In genomic region chr1:192784374-192784773, GRCm38 (mm10) we compare ENCODE assay signal across 8 mouse cellular contexts. TPM values are rescaled to one million over a fixed set of nuclear protein-coding genes. Genes with fewer than 3 reads are reported as not detected.
DNase-seq lines count a peak whose midpoint lies in the region; ATAC-seq and TF ChIP-seq lines count a peak whose summit lies in the region.

No protein-coding gene starts in this region.

- peak; percentile 37 to 74 for DNase-seq in adrenal gland, adult (ENCODE audit: inconsistent age in 2 of 2, low spot score in 1 of 2)
- DNase-seq in adrenal gland, postnatal 4 days (ENCODE audit: low spot score in 2 of 2) = no peak
- peak; percentile 35 for DNase-seq in adrenal gland, postnatal 25 days
- peak; percentile 63 for DNase-seq in left cerebral cortex, postnatal 4 days
- peak; percentile 56 for DNase-seq in stomach, postnatal 0 days (ENCODE audit: low spot score)

- no peak for TF ChIP-seq EP300 in stomach, postnatal 0 days (optimal IDR thresholded peaks at IDR 0.05)

- H3K4me3 ChIP-seq in forebrain, embryonic 16.5 days (replicated peaks; ENCODE audit: low read length) = no peak overlapping the region
- H3K4me3 ChIP-seq in intestine, embryonic 15.5 days (replicated peaks) = no peak overlapping the region
- no peak overlapping the region for H3K4me3 ChIP-seq in midbrain, embryonic 13.5 days (replicated peaks)
- H3K4me3 ChIP-seq in stomach, postnatal 0 days (ENCODE audit: low read depth, low read length) = no peak overlapping the region

- H3K27me3 ChIP-seq in forebrain, embryonic 16.5 days (replicated peaks; ENCODE audit: control insufficient read depth, insufficient read depth, low read length) = no peaks in the 10 kb centered on the region
- no peaks in the 10 kb centered on the region for H3K27me3 ChIP-seq in intestine, embryonic 15.5 days (replicated peaks)
- no peaks in the 10 kb centered on the region for H3K27me3 ChIP-seq in midbrain, embryonic 13.5 days
- H3K27me3 ChIP-seq in stomach, postnatal 0 days (ENCODE audit: control insufficient read depth, insufficient read depth, low read length) = no peaks in the 10 kb centered on the region

- peaks cover 8% of the 10 kb centered on the region for H3K4me1 ChIP-seq in forebrain, embryonic 16.5 days (replicated peaks; ENCODE audit: control insufficient read depth, insufficient read depth, low read length)
- H3K4me1 ChIP-seq in intestine, embryonic 15.5 days (replicated peaks) = peaks cover 8% of the 10 kb centered on the region; the same call in 1 of the 2 replicates
- H3K4me1 ChIP-seq in midbrain, embryonic 13.5 days (replicated peaks) = peaks cover 15% of the 10 kb centered on the region
- H3K4me1 ChIP-seq in stomach, postnatal 0 days (replicated peaks; ENCODE audit: control insufficient read depth, insufficient read depth) = 0 out of 2 replicates have a peak, but pooled peaks cover 2% of the 10 kb centered on the region

- H3K9me3 ChIP-seq in forebrain, embryonic 16.5 days (ENCODE audit: control insufficient read depth, low read length) = no peaks in the 10 kb centered on the region
- no peaks in the 10 kb centered on the region for H3K9me3 ChIP-seq in intestine, embryonic 15.5 days
- H3K9me3 ChIP-seq in midbrain, embryonic 13.5 days = no peaks in the 10 kb centered on the region
- no peaks in the 10 kb centered on the region for H3K9me3 ChIP-seq in stomach, postnatal 0 days (ENCODE audit: control insufficient read depth, low read length)

- peak; percentile 68 for ATAC-seq in forebrain, embryonic 16.5 days
- ATAC-seq in intestine, embryonic 15.5 days = peak; percentile 77
- peak; percentile 73 for ATAC-seq in midbrain, embryonic 13.5 days
- ATAC-seq in stomach, postnatal 0 days (ENCODE audit: low FRiP score, low TSS enrichment) = peak; percentile 54; the same call in 1 of the 2 replicates

- H3K4me2 ChIP-seq in forebrain, embryonic 16.5 days (ENCODE audit: low read length) = no peak overlapping the region
- no peak overlapping the region for H3K4me2 ChIP-seq in intestine, embryonic 15.5 days (replicated peaks)
- no peak overlapping the region for H3K4me2 ChIP-seq in midbrain, embryonic 13.5 days (replicated peaks)
- no peak overlapping the region for H3K4me2 ChIP-seq in stomach, postnatal 0 days (replicated peaks; ENCODE audit: low read depth)

- H3K9ac ChIP-seq in forebrain, embryonic 16.5 days (replicated peaks; ENCODE audit: low read depth, low read length) = no peak overlapping the region
- H3K9ac ChIP-seq in intestine, embryonic 15.5 days = no peak overlapping the region
- H3K9ac ChIP-seq in midbrain, embryonic 13.5 days (replicated peaks) = no peak overlapping the region
- H3K9ac ChIP-seq in stomach, postnatal 0 days (ENCODE audit: low read length) = no peak overlapping the region

- H3K36me3 ChIP-seq in forebrain, embryonic 16.5 days (ENCODE audit: control insufficient read depth, insufficient read depth) = no peaks in the 10 kb centered on the region
- no peaks in the 10 kb centered on the region for H3K36me3 ChIP-seq in intestine, embryonic 15.5 days
- no peaks in the 10 kb centered on the region for H3K36me3 ChIP-seq in midbrain, embryonic 13.5 days
- no peaks in the 10 kb centered on the region for H3K36me3 ChIP-seq in stomach, postnatal 0 days (ENCODE audit: control insufficient read depth, insufficient read depth, low read length)

- TF ChIP-seq CTCF in stomach, postnatal 0 days (IDR thresholded peaks at IDR 0.05; ENCODE audit: low read depth) = peak; percentile 94

- 22% methylated on average over 4 of the region's 4 CpGs for WGBS in forebrain, embryonic 16.5 days
- 23% methylated on average over 4 of the region's 4 CpGs for WGBS in intestine, embryonic 15.5 days
- WGBS in midbrain, embryonic 13.5 days = 27% methylated on average over 4 of the region's 4 CpGs
- 31% methylated on average over 4 of the region's 4 CpGs for WGBS in stomach, postnatal 0 days

- H3K27ac ChIP-seq in forebrain, embryonic 16.5 days (ENCODE audit: low read length) = no peak overlapping the region
- no peak overlapping the region for H3K27ac ChIP-seq in intestine, embryonic 15.5 days
- H3K27ac ChIP-seq in midbrain, embryonic 13.5 days = peak overlapping the region; percentile 40; the same call in 1 of the 2 replicates
- no peak overlapping the region for H3K27ac ChIP-seq in stomach, postnatal 0 days (replicated peaks)

- intact Hi-C loops in left cerebral cortex, postnatal 4 days (cut with DNase I) = loop anchor here (10.0 kb wide), 2 partner anchors 130 to 340 kb away; no protein-coding TSS in a partner anchor

RNA-seq across cellular contexts. Expression of gene Hhat, which starts 13.4 kb away (rescaled TPM):
- total RNA-seq in adrenal gland, postnatal 4 days (2021) = 10 to 100 TPM; 14.4 to 15.1 TPM
- total RNA-seq in adrenal gland, postnatal 25 days (2021) = 5.7 and 8.3 TPM in 2 replicates
- 3.6 and 4.2 TPM in 2 replicates for polyA plus RNA-seq in forebrain, embryonic 16.5 days (2015; fragmentation: Nextera tagmentation; extraction: Ambion mirVana)
- polyA plus RNA-seq in intestine, embryonic 15.5 days (2015; fragmentation: Nextera tagmentation; extraction: Ambion mirVana) = 9.2 and 9.7 TPM in 2 replicates
- 1 to 10 TPM; 3.1 to 3.5 TPM for total RNA-seq in left cerebral cortex, postnatal 4 days (2021)
- polyA plus RNA-seq in midbrain, embryonic 13.5 days (2015; fragmentation: Nextera tagmentation; extraction: Ambion mirVana) = 5.5 and 5.9 TPM in 2 replicates
- 3.1 and 3.6 TPM in 2 replicates for polyA plus RNA-seq in stomach, postnatal 0 days (2015; fragmentation: Nextera tagmentation; extraction: Ambion mirVana)

Comparison
In these comparisons a context has a peak if more than half of its experiments do, and no peak if none do; other contexts are left out.
1. DNase-seq: peak in adrenal gland, adult (2 of 2), adrenal gland, postnatal 25 days (single experiment), left cerebral cortex, postnatal 4 days (single experiment) and stomach, postnatal 0 days (single experiment); none in adrenal gland, postnatal 4 days (0 of 2).
2. Peak in every context shown above with its lines, with median percentiles within 50 percentile points of each other: ATAC-seq.